Comparison of ENCODE assay signal across 10 mouse cellular contexts in genomic region chr4:117360713-117361557, GRCm38 (mm10).
DNase-seq lines count a peak whose midpoint lies in the region; ATAC-seq and TF ChIP-seq lines count a peak whose summit lies in the region.
"Had no signal": no experiment of that assay in that cellular context is flagged by ENCODE, and none has a peak within 500 bp of the region (broad histone marks: within the 10 kb centered on the region; RNA-seq: fewer than 3 reads in every experiment).

No protein-coding gene starts in this region.

- H3K4me3 ChIP-seq in kidney, postnatal 0 days (replicated peaks; ENCODE audit: low read depth, low read length), result no peak overlapping the region
- H3K4me3 ChIP-seq in forebrain, embryonic 13.5 days, result no peak overlapping the region
- H3K4me3 ChIP-seq in midbrain, embryonic 13.5 days (replicated peaks), result no peak overlapping the region
- no peak overlapping the region for H3K4me3 ChIP-seq in cerebellum, adult 2 months (replicated peaks; ENCODE audit: insufficient read depth, low read depth, low read length)
- H3K4me3 ChIP-seq: liver, embryonic 15.5 days had no signal

- H3K36me3 ChIP-seq in kidney, postnatal 0 days (ENCODE audit: insufficient read depth, low read length), result no peaks in the 10 kb centered on the region
- no peaks in the 10 kb centered on the region for H3K36me3 ChIP-seq in forebrain, embryonic 13.5 days (ENCODE audit: poor library complexity, severe bottlenecking)
- H3K36me3 ChIP-seq in midbrain, embryonic 13.5 days, result no peaks in the 10 kb centered on the region
- H3K36me3 ChIP-seq: liver, embryonic 15.5 days had no signal

- no peak for ATAC-seq in kidney, postnatal 0 days (replicated peaks; ENCODE audit: low FRiP score, low read depth)
- ATAC-seq in forebrain, embryonic 13.5 days, result peak; percentile 79
- peak; percentile 60; the same call in 1 of the 2 replicates for ATAC-seq in midbrain, embryonic 13.5 days
- no peak for ATAC-seq in inflammation-experienced regulatory T-cells, adult 6 months

- H3K4me1 ChIP-seq in kidney, postnatal 0 days (replicated peaks; ENCODE audit: insufficient read depth, low read length), result no peaks in the 10 kb centered on the region
- H3K4me1 ChIP-seq in forebrain, embryonic 13.5 days, result peaks cover 24% of the 10 kb centered on the region
- H3K4me1 ChIP-seq in midbrain, embryonic 13.5 days (replicated peaks), result peaks cover 35% of the 10 kb centered on the region
- no peaks in the 10 kb centered on the region for H3K4me1 ChIP-seq in cerebellum, adult 2 months (ENCODE audit: control insufficient read depth, insufficient read depth, low read length)
- H3K4me1 ChIP-seq: liver, embryonic 15.5 days had no signal

- H3K9me3 ChIP-seq in kidney, postnatal 0 days (replicated peaks; ENCODE audit: low read length), result no peaks in the 10 kb centered on the region
- no peaks in the 10 kb centered on the region for H3K9me3 ChIP-seq in forebrain, embryonic 13.5 days (replicated peaks)
- H3K9me3 ChIP-seq in midbrain, embryonic 13.5 days, result no peaks in the 10 kb centered on the region
- H3K9me3 ChIP-seq: liver, embryonic 15.5 days had no signal

- no peak for TF ChIP-seq POLR2A in cerebellum, adult 2 months (IDR thresholded peaks at IDR 0.05; ENCODE audit: borderline replicate concordance, insufficient read depth, low read length)

- 0 out of 2 replicates have a peak, but pooled peaks cover 6% of the 10 kb centered on the region for H3K27me3 ChIP-seq in kidney, postnatal 0 days (ENCODE audit: insufficient read depth, low read length)
- peaks cover 21% of the 10 kb centered on the region; the same call in 1 of the 2 replicates for H3K27me3 ChIP-seq in forebrain, embryonic 13.5 days
- peaks cover 90% of the 10 kb centered on the region for H3K27me3 ChIP-seq in midbrain, embryonic 13.5 days
- H3K27me3 ChIP-seq in cerebellum, adult 2 months (ENCODE audit: control insufficient read depth, insufficient read depth, low read length), result no peaks in the 10 kb centered on the region
- H3K27me3 ChIP-seq: CH12.LX; liver, embryonic 15.5 days had no signal

- 52% methylated on average over 16 of the region's 16 CpGs for WGBS in kidney, postnatal 0 days
- WGBS in forebrain, embryonic 13.5 days, result 39% methylated on average over 16 of the region's 16 CpGs
- WGBS in midbrain, embryonic 13.5 days, result 37% methylated on average over 16 of the region's 16 CpGs
- 17% methylated on average over 16 of the region's 16 CpGs for WGBS in cerebellum, adult 2 months

- peak; percentile 12 for DNase-seq in kidney, postnatal 0 days (ENCODE audit: low spot score)
- DNase-seq in kidney, adult 18-20 months, result no peak
- peak; percentile 11 for DNase-seq in NIH3T3 (ENCODE audit: low read depth)
- DNase-seq in lung, adult 18-20 months, result no peak
- no peak for DNase-seq in cerebellum, adult 2 months

- no peak for TF ChIP-seq CTCF in kidney, postnatal 0 days (IDR thresholded peaks at IDR 0.05; ENCODE audit: low read depth)
- TF ChIP-seq CTCF in cerebellum, adult 2 months (IDR thresholded peaks at IDR 0.05; ENCODE audit: borderline replicate concordance, insufficient read depth, low read depth, low read length), result no peak

- H3K4me2 ChIP-seq in kidney, postnatal 0 days (ENCODE audit: low read length), result no peak overlapping the region
- H3K4me2 ChIP-seq in forebrain, embryonic 13.5 days, result peak overlapping the region; percentile 30; the same call in 1 of the 2 replicates
- no peak overlapping the region; the same call in 1 of the 2 replicates for H3K4me2 ChIP-seq in midbrain, embryonic 13.5 days (replicated peaks)
- H3K4me2 ChIP-seq: liver, embryonic 15.5 days had no signal

- no peak overlapping the region for H3K27ac ChIP-seq in kidney, postnatal 0 days
- no peak overlapping the region for H3K27ac ChIP-seq in forebrain, embryonic 13.5 days
- 0 out of 2 replicates have a peak overlapping the region, but pooled peaks have one; percentile 7 for H3K27ac ChIP-seq in midbrain, embryonic 13.5 days
- no peak overlapping the region for H3K27ac ChIP-seq in cerebellum, adult 2 months (ENCODE audit: insufficient read depth, low read length)
- H3K27ac ChIP-seq: liver, embryonic 15.5 days had no signal

- H3K9ac ChIP-seq in kidney, postnatal 0 days (ENCODE audit: low read depth, low read length), result no peak overlapping the region
- no peak overlapping the region for H3K9ac ChIP-seq in forebrain, embryonic 13.5 days
- no peak overlapping the region for H3K9ac ChIP-seq in midbrain, embryonic 13.5 days (replicated peaks)
- H3K9ac ChIP-seq: liver, embryonic 15.5 days had no signal

Comparison
In these comparisons a context has a peak if more than half of its experiments do, and no peak if none do; other contexts are left out.
1. DNase-seq: peak in kidney, postnatal 0 days (single experiment) and NIH3T3 (single experiment); none in kidney, adult 18-20 months (single experiment), lung, adult 18-20 months (0 of 2) and cerebellum, adult 2 months (0 of 2).
2. ATAC-seq: peak in forebrain, embryonic 13.5 days (single experiment) and midbrain, embryonic 13.5 days (single experiment); none in kidney, postnatal 0 days (single experiment) and inflammation-experienced regulatory T-cells, adult 6 months (single experiment).